Mouse (Mus musculus) kidney, adult 2 months (tissue): ENCODE measurements at regions not wholly inside any gene's neighbourhood (a gene's known extent, or its start where the extent isn't known, plus 50 kb on each side); places are given as distances from the start of the nearest gene placed in this dataset.

Experiments
- DNase-seq: peaks from one replicate; pipeline ENCODE4 v3.0.0; 2021
- H3K27ac ChIP-seq: fragments of 200-500 bp; 2 replicates; pipeline ENCODE4 v1.5.1; 2012; ENCODE audit warnings: low read depth, low read length, control low read depth, inconsistent platforms; ENCODE audit not compliant: insufficient read depth
- H3K27me3 ChIP-seq: fragments of 200-500 bp; replicated peaks from 2 replicates; pipeline ENCODE4 v1.6.1; 2012; ENCODE audit warnings: mild to moderate bottlenecking, moderate library complexity, low read length, inconsistent platforms; ENCODE audit not compliant: control insufficient read depth, insufficient read depth
- H3K36me3 ChIP-seq: fragments of 200-500 bp; 2 replicates; pipeline ENCODE4 v1.6.1; 2012; ENCODE audit warnings: mild to moderate bottlenecking, moderate library complexity, low read length, inconsistent platforms; ENCODE audit not compliant: control insufficient read depth, insufficient read depth
- H3K4me1 ChIP-seq: fragments of 200-500 bp; 2 replicates; pipeline ENCODE4 v1.6.1; 2011; ENCODE audit warnings: low read length; ENCODE audit not compliant: control insufficient read depth, insufficient read depth
- H3K4me3 ChIP-seq: fragments of 200-500 bp; 2 replicates; pipeline ENCODE4 v1.5.1; 2011; ENCODE audit warnings: mild to moderate bottlenecking, low read depth, low read length, control low read depth; ENCODE audit not compliant: insufficient read depth
- CTCF ChIP-seq: fragments of 200-500 bp; conservative IDR thresholded peaks from 2 replicates; pipeline ENCODE4 v1.5.1; 2011; ENCODE audit warnings: low read depth, mild to moderate bottlenecking, control low read depth, low read length, moderate library complexity, mixed read lengths; ENCODE audit not compliant: insufficient read depth, insufficient read length
- POLR2A ChIP-seq: fragments of 200-500 bp; IDR thresholded peaks from one replicate; pipeline ENCODE4 v1.6.1; 2011; ENCODE audit warnings: low read depth, low read length, control low read depth
- WGBS: fragments of 180-500 bp; shearing (Covaris S2); methylation state at CpG from one replicate; pipeline ENCODE4 v1.1.7; 2018; 5-methylcytosine and 5-hydroxymethylcytosine counted together

DNA sequence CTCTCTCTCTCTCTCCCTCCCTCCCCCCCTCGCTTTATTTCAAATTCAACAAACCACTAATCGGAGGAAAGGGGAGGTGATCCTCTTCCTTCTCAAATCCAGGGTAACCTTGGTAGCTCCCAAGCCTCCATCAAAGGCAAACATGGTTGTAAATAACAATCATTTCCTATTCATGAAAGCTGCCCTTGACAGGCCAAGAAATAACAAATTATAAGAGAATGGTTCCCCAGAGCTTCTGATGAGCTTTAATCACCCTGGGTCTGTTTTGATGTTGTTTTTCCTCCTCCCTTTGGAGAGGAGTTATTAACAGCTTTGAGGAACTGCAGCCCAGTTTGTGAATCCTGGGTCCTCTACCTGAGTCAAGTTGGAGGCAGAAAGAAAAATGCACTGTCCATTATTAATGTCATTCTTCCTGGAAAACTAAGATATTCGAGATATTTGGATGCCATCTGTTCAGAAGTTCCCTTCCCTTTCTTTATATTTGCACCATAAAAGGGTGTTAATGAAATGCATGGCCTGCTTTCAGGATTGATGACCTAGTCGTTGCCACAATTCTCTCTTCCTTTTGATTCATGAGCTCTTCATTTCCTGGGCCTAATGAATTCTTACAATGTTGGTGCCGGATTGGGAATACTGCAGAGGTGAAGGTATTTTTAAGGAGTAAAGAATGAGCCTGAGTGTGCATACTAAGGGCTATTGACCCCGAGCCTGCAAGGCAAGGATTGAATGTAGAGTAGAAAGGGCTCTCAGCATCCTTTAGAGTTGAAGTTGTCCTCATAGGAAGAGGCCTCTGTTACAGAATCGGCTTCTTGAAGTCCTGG lies 366.5 kb upstream of the Sash1 start:
- Histone ChIP-seq H3K27ac (no peak overlapping the region), H3K27me3 (no peaks in the 10 kb centered on the region), H3K4me3 (no peak overlapping the region), H3K36me3 (no peaks in the 10 kb centered on the region), H3K4me1 (no peaks in the 10 kb centered on the region)
- DNase-seq, result no peak
- 27% methylated on average over 7 of the region's 7 CpGs for WGBS
- TF ChIP-seq CTCF (no peak), POLR2A (no peak)

DNA sequence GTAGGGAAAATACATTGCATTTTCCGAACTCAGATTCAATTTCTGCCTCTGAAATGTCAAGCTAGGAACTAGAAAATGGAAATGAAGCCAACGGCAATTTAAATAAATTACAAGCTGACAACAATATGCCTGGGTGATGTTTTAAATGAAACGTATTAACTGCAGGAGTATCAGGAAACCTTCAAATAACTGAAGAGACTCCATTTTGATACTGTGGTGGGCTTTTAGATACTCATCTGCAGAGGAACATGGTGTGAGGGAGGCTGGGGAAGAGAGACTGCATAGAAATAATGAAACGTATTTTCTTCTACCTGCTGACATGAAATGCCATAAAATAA lies 357.4 kb upstream of the Sash1 start:
- no peak for DNase-seq
- H3K4me1 ChIP-seq, result no peaks in the 10 kb centered on the region
- no peak overlapping the region for H3K27ac ChIP-seq
- WGBS, result 73% methylated on average over 4 of the region's 4 CpGs
- no peak overlapping the region for H3K4me3 ChIP-seq
- no peaks in the 10 kb centered on the region for H3K27me3 ChIP-seq
- H3K36me3 ChIP-seq, result no peaks in the 10 kb centered on the region
- no peak for TF ChIP-seq POLR2A
- TF ChIP-seq CTCF, result no peak

DNA sequence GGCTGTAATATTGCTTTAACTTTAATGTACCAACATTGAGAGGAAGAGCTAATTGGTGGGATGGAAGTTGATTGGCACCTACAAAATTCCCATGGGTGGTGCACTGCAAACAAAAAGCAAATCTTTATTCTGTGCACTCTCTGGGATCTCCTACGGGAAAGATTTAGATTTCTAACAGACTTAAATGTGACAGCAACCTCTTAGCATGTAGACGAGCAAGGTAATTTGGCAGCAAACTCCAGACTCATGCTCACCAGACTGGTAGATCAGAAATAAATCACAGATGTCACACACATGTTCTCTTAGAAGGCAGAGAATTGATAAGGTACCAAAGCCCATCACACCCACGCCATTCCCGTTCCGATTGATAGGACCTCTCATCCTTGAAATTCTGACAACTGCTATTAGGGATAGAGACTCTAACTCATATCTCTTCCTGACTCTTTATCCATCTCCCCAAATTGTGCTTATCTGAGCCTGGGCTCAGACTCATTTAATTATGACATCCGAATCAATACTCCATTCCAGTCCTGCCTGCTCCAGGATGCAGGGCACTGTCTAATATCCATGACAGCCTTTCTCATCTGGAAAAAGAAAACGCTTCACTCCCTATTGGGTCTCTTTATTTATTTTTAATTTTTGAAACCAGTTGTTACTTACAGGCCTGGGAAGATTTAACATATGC lies 356.9 kb upstream of the Sash1 start:
- TF ChIP-seq POLR2A (no peak), CTCF (no peak)
- DNase-seq, result no peak
- WGBS, result 88% methylated on average over 7 of the region's 7 CpGs
- Histone ChIP-seq H3K36me3 (no peaks in the 10 kb centered on the region), H3K27ac (no peak overlapping the region), H3K27me3 (no peaks in the 10 kb centered on the region), H3K4me3 (no peak overlapping the region), H3K4me1 (no peaks in the 10 kb centered on the region)

DNA sequence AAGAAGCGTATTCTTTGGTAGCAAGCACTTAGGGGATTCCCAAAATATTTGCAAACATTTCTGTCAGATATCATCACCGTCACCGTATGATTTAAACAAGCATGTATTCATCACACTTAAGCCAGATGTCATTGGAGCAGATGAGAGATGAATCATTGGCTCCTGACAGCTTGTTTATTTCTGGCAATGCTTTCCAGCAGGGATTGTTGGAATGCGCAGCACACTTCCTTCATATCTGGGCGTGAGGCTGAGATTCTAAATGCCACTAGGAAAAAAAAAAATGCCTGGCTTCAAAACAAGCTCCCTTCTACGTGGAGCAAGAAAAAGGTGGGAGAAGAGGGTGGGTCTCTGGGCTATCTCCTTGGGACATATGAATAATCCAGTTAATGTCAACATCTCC lies 354.1 kb upstream of the Sash1 start:
- no peak overlapping the region for H3K4me3 ChIP-seq
- H3K36me3 ChIP-seq, result no peaks in the 10 kb centered on the region
- WGBS, result 54% methylated on average over 6 of the region's 6 CpGs
- no peaks in the 10 kb centered on the region for H3K4me1 ChIP-seq
- no peak for DNase-seq
- TF ChIP-seq CTCF (no peak), POLR2A (no peak)
- H3K27ac ChIP-seq, result no peak overlapping the region
- no peaks in the 10 kb centered on the region for H3K27me3 ChIP-seq

DNA sequence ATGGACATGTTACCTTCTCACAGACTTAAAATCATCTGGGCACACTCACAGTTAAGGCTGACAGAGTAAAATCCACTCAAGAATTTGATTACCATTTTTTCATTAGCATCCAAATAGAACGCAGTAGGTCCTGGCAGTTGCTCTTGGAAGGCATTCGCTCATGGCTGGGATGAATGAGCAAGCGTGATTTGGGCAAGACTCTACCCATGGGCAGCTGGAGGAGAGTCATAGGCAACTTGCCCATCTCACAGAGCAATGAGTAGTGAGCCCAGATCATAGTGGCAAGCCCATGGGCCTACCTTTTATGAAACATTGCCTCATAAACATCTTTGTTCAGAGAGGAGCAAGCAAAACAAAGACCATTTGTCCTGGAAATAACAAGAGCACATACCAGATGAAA lies 345.9 kb upstream of the Sash1 start:
- no peak for DNase-seq
- Histone ChIP-seq H3K4me3 (no peak overlapping the region), H3K27me3 (no peaks in the 10 kb centered on the region), H3K4me1 (no peaks in the 10 kb centered on the region), H3K36me3 (no peaks in the 10 kb centered on the region), H3K27ac (no peak overlapping the region)
- TF ChIP-seq POLR2A, result no peak
- TF ChIP-seq CTCF, result no peak
- WGBS, result 87% methylated on average over 3 of the region's 3 CpGs

DNA sequence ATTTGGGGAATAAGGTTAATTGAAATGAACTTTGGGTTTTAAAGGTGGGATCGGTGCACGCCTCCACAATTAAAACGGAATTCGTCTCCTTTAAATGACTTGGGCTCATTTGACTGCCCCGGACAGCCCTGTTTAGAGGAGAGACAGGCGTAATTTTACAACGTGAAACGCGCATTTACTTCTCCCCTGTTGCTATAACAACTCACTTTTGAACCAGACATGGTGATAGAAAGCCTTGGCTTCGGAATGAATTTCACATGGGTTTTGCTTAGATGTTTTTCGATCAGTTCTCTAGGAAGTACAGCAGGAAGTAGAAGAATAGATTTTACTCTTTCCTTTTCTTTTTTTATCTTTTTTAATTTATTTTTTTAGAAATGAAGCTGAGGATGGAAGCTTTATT lies 343.2 kb upstream of the Sash1 start:
- Histone ChIP-seq H3K27ac (no peak overlapping the region), H3K36me3 (no peaks in the 10 kb centered on the region), H3K27me3 (no peaks in the 10 kb centered on the region), H3K4me3 (no peak overlapping the region), H3K4me1 (no peaks in the 10 kb centered on the region)
- WGBS, result 80% methylated on average over 11 of the region's 11 CpGs
- no peak for TF ChIP-seq CTCF
- no peak for TF ChIP-seq POLR2A
- DNase-seq, result no peak

DNA sequence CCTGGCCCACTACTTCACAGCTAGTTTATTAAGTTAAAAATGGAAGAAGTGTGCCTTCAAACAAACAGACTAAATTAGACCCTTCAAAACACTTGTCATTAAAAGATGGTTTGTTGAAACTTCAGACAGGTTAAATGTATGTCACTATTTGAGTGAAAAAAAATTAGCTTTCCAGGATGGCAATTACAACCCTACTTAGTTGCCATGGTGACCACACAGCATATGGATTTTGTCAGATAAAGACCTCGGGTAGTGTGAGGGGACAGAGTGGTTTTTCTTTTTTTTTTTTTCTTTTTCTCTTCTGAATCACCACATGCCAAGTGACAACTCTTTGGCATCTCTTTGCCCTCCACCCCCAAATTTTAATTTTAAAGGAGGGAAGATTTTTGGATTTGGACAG lies 341.5 kb upstream of the Sash1 start:
- no peak for DNase-seq
- no peak overlapping the region for H3K27ac ChIP-seq
- no peaks in the 10 kb centered on the region for H3K4me1 ChIP-seq
- no peaks in the 10 kb centered on the region for H3K36me3 ChIP-seq
- 20% methylated on average over 1 of the region's 1 CpGs for WGBS
- H3K27me3 ChIP-seq, result no peaks in the 10 kb centered on the region
- H3K4me3 ChIP-seq, result no peak overlapping the region
- TF ChIP-seq CTCF, result no peak
- no peak for TF ChIP-seq POLR2A
